Mouse (Mus musculus) Patski (cell line): Measurements from ENCODE around the gene Myo5a. TPM values are rescaled to one million over a fixed set of nuclear protein-coding genes. Genes with fewer than 3 reads are reported as not detected.
"Not testable (repeated sequence)": the region's sequence is repeated elsewhere in the genome, so short reads cannot be mapped to it uniquely, and the experiment has no call there.

ENCODE experiments used
- ATAC-seq: fragments of 100-300 bp; one replicate; pipeline ENCODE4 v1.8.0; 2021
- CTCF ChIA-PET: fragments of 350-600 bp; sonication (Branson Sonifier 250); formaldehyde crosslinking; loops from one replicate; lab custom pipeline; 2022; ENCODE audit warnings: inconsistent platforms; lab: Charles Lee
- POLR2A ChIA-PET: fragments of 350-600 bp; sonication (Branson Sonifier 250); formaldehyde crosslinking; loops from one replicate; lab custom pipeline; 2022; ENCODE audit warnings: antibody characterized with exemption, inconsistent platforms; lab: Charles Lee
- DNase-seq: peaks from one replicate; pipeline ENCODE4 v3.0.0-alpha.2; 2011; ENCODE audit warnings: low read depth, low spot score
- H3K27me3 ChIP-seq: fragments of 371-371 bp; one replicate; pipeline ENCODE4 v1.5.1; 2021
- CTCF ChIP-seq: fragments of 100-300 bp; IDR thresholded peaks from one replicate; pipeline ENCODE4 v1.5.1; 2021
- in situ Hi-C: fragments of 300-500 bp; cut with MboI; formaldehyde crosslinking; loops from 3 replicates; pipeline ENCODE4 v1.11.1; 2018; ENCODE audit warnings: low pct_unique_long_range_greater_than_20kb, mixed read lengths
- polyA plus RNA-seq: library from polyadenylated mRNA; unstranded; gene quantifications from one replicate; pipeline ENCODE4 v1.2.3, GENCODE M21; 2021

Gene Myo5a
- polyA plus RNA-seq, 1 experiment from 2014 or later = 48.3 TPM

DNA sequence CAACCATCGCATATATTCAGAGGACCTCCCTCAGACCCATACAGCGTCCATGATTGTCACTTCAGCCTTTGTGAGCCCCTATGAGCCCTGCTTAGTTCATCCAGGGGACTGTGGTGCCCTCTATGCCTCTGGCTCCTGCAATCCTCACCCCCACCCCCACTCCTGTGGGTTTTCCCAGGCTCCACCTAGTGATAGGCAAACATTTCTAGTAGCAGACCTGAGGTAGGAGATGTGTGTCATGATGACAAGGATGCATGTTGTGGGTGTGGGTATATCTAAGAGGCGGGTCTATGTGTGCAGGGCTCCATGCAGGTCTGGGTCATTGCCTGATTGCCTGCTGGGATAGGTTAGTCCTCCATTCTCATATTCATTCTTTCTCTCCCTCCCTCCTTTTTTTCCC is 167.4 kb downstream of the Myo5a start:
- in situ Hi-C loops = no loop called here
- no peaks in the 10 kb centered on the region for H3K27me3 ChIP-seq
- CTCF ChIA-PET = interaction anchor here (1.0 to 1.7 kb wide), 3 partner anchors 12 to 45 kb away, joined by 3 to 4 read pairs (median 3); no protein-coding TSS in a partner anchor
- DNase-seq (no peak), ATAC-seq (no peak)
- TF ChIP-seq CTCF = no peak
- POLR2A ChIA-PET = interaction anchor here (0.8 kb wide), 1 partner anchor 17 kb away, joined by 3 read pairs; no protein-coding TSS in a partner anchor

GRCm38 (mm10) chr9:75243052-75243451 is 172.2 kb downstream of the Myo5a start:
- TF ChIP-seq CTCF = no peak
- ATAC-seq (no peak), DNase-seq (no peak)
- in situ Hi-C loops = no loop called here
- POLR2A ChIA-PET = no interaction called here
- no peaks in the 10 kb centered on the region for H3K27me3 ChIP-seq
- CTCF ChIA-PET = no interaction called here

- POLR2A ChIA-PET = no interaction called here
- DNase-seq = no peak
- CTCF ChIA-PET = interaction anchor here (1.8 kb wide), 1 partner anchor 12 kb away, joined by 3 read pairs; no protein-coding TSS in a partner anchor
- ATAC-seq = no peak
- no peaks in the 10 kb centered on the region for H3K27me3 ChIP-seq
- no peak for TF ChIP-seq CTCF
- in situ Hi-C loops = no loop called here
Measured at GRCm38 (mm10) chr9:75243730-75244406, 173.1 kb downstream of the Myo5a start.

- no peak for TF ChIP-seq CTCF
- ChIA-PET CTCF (interaction anchor here (1.2 to 1.8 kb wide), 2 partner anchors 11 to 13 kb away, joined by 3 read pairs; no protein-coding TSS in a partner anchor), POLR2A (no interaction called here)
- ATAC-seq (no peak), DNase-seq (no peak)
- no peaks in the 10 kb centered on the region for H3K27me3 ChIP-seq
- in situ Hi-C loops = no loop called here
Measured at GRCm38 (mm10) chr9:75244527-75244926, 173.7 kb downstream of the Myo5a start.

GRCm38 (mm10) chr9:75246080-75246930 is 175.5 kb downstream of the Myo5a start:
- H3K27me3 ChIP-seq = no peaks in the 10 kb centered on the region
- CTCF ChIA-PET = interaction anchor here (1.4 to 1.5 kb wide), 2 partner anchors 9 to 196 kb away, joined by 4 to 5 read pairs; no protein-coding TSS in a partner anchor
- in situ Hi-C loops = no loop called here
- POLR2A ChIA-PET = no interaction called here
- peak; percentile 72 for ATAC-seq
- TF ChIP-seq CTCF = no peak
- DNase-seq = no peak

DNA sequence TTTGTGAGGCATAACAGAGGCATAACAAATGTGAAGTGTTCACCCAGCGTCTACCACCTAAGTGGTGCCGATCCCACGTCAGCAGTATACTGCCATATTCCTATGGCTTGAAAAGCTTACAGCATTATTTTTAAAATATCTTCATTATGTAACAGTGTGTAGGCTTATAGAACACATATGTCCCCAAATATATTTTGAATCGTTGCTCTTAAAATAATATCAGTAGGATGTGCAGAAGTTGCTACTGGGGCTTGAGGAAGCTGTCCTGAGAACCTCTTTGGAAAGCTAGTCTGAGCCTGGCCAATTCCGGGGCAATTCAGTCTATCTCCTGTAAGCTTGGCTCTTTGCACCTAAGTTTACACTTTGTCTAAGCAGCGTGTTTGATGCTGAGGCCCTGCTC is 177.1 kb downstream of the Myo5a start:
- ATAC-seq (no peak), DNase-seq (no peak)
- TF ChIP-seq CTCF = no peak
- H3K27me3 ChIP-seq = no peaks in the 10 kb centered on the region
- CTCF ChIA-PET = no interaction called here
- POLR2A ChIA-PET = no interaction called here
- in situ Hi-C loops = no loop called here

DNA sequence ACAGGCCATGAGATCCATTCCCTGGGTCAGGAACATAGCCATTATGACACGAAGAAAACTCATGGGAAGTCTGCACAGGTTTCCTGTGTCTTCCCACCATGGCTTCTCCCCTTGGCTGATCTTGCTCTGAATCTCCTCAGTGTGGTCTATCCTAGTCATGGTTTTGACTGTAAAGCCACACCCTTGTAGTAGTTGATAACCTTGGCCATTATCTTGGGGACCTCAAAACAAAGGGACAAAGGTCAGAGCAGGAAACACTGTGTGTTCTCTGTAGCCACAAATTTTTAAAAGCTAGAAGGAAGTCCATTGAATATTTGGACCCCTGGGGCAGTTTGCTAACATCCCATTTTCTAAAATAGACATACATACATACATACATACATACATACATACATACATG is 177.5 kb downstream of the Myo5a start:
- CTCF ChIA-PET = no interaction called here
- no peaks in the 10 kb centered on the region for H3K27me3 ChIP-seq
- DNase-seq = no peak
- POLR2A ChIA-PET = no interaction called here
- in situ Hi-C loops = no loop called here
- no peak for TF ChIP-seq CTCF
- no peak for ATAC-seq

DNA sequence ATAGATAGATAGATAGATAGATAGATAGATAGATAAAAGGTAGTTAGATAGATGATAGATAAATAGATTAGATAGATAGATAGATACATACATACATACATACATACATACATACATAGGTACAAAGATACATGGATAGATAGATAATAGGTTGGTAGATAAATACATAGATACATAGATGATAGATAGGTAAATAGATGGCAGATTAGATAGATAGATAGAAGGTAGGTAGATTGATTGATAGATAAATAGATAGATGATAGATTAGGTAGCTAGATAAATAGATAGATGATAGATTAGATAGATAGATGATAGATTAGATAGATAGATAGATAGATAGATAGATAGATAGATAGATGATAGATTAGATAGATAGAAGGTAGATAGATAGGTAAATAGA is 178.1 kb downstream of the Myo5a start:
- ChIA-PET POLR2A (no interaction called here), CTCF (interaction anchor here (1.4 kb wide), 1 partner anchor 10 kb away, joined by 3 read pairs; no protein-coding TSS in a partner anchor)
- in situ Hi-C loops = no loop called here
- TF ChIP-seq CTCF = no peak
- DNase-seq = no peak
- no peak for ATAC-seq
- no peaks in the 10 kb centered on the region for H3K27me3 ChIP-seq

- POLR2A ChIA-PET, H3K27me3 ChIP-seq, CTCF ChIA-PET, DNase-seq, in situ Hi-C loops, ATAC-seq: not testable (repeated sequence)
Measured at GRCm38 (mm10) chr9:75253158-75253557, 182.3 kb downstream of the Myo5a start.

GRCm38 (mm10) chr9:75253766-75254165 is 183.0 kb downstream of the Myo5a start:
- in situ Hi-C loops = no loop called here
- no peak for ATAC-seq
- ChIA-PET CTCF (no interaction called here), POLR2A (no interaction called here)
- no peak for DNase-seq
- TF ChIP-seq CTCF = no peak
- H3K27me3 ChIP-seq = no peaks in the 10 kb centered on the region
